Mouse (Mus musculus): ENCODE measurements around the gene Gm20812. TPM values are rescaled to one million over a fixed set of nuclear protein-coding genes. Genes with fewer than 3 reads are reported as not detected.

Gm20812 gene
- polyA plus RNA-seq (2014; fragmentation: Illumina TruSeq; extraction: RNeasy Lipid Tissue Mini Kit (QIAGEN cat#74804); ENCODE audit: low read depth, low replicate concordance) = not detected

DNA sequence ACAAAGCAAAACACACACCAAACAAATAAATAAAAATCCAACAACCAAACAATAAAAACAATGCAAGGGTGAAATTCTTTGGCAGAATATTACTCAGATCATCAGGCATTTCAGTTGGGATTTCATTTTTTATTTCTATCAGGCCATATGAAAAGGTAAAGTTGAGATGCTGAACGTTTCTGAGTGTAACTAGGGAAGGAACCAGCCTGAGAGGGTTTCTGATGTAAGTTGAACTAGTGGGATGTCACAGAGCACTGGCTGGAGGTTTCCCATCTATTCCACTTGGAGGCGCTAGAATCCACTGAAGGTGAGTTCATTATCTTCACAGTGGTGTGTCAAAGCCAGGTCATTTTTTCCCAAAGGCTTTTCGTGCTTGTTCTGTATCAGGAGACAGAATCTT, at the start of gene Gm20812:
TSS of gene Gm20812 (plus strand) at position 301 of the 400 bp plus-strand sequence.

Other genes with a start within 250 kb of the Gm20812 start
- not detected for gene Gm29554, start 108.0 kb upstream of the Gm20812 start, polyA plus RNA-seq (2014; fragmentation: Illumina TruSeq; extraction: RNeasy Lipid Tissue Mini Kit (QIAGEN cat#74804); ENCODE audit: low read depth, low replicate concordance)

Data from adrenal gland, adult 10 weeks (tissue).